Mouse (Mus musculus) heart, adult 9 months (tissue): ENCODE measurements at regions not wholly inside any gene's neighbourhood (a gene's known extent, or its start where the extent isn't known, plus 50 kb on each side); places are given as distances from the start of the nearest gene placed in this dataset.
A peak's percentile ranks its signal among the peaks of the same experiment; 100 is the strongest.

ENCODE experiments used
- DNase-seq, 2 experiments: peaks; one replicate each; pipeline ENCODE4 v3.0.0; 2022; ENCODE audit warnings: low spot score in 2 of 2

GRCm38 (mm10) chr16:73835715-73836440 lies 575.7 kb downstream of the Robo2 start:
- peak in 1 of 2 experiments; percentile 2 for DNase-seq

GRCm38 (mm10) chr16:73821387-73822338 lies 590.0 kb downstream of the Robo2 start:
- no peak for DNase-seq

GRCm38 (mm10) chr16:73804572-73804971 lies 607.1 kb downstream of the Robo2 start:
- DNase-seq, result no peak

GRCm38 (mm10) chr16:73796528-73797171 lies 615.0 kb downstream of the Robo2 start:
- no peak for DNase-seq

DNA sequence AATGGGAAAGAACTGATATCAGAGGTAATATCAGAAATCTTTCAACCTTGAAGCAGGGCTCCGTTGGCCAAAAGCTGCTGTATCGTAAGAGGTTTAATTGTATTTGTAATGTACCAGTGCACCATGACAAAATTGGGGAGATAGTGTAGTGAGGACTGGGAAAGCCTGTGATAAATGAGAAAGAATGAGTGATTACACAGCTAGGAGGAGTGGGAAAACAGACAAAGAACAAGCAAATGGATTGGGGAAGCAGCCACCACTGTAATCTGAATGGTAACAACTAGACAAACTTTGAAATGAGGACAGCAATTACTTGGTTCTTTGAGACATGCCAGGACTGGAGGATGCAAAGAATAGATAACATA lies 626.6 kb downstream of the Robo2 start:
- DNase-seq, result no peak

DNA sequence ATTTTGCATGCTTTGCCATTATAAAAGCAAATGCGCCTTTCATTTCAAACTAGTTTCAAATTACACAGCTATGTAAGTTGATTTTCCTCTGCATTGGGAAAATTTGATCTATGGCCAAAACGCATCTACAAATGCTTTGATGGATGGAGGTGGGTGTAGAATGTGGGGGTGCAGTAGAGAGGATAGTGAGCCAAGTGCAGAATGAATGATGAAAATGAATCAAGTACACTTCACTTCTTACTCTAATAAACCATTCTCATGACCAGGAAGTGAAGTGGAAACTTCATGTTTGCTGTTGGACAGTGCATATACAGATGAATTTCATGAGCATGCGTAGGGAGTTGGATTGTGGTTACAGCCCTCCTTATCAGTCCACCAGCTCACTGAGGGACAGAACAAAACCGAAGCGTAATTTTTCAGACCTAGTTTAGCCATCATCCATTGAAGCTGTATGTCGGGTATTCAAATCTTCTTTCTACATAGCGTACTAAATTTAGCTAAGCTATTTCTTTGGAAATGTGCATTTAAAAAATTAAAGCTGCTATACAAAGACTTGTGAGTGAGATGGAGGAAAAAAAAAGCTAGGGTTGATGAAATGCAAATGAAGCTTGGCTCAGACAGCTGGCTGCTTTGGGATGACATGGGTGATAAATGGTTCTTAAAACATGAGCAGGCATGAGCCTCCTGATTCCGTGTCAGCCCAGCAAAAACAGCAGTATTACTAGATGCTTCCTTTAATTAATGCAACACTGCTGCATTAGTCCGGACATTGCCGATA lies 627.1 kb downstream of the Robo2 start:
- DNase-seq, result no peak

GRCm38 (mm10) chr16:73772454-73772853 lies 639.2 kb downstream of the Robo2 start:
- no peak for DNase-seq

DNA sequence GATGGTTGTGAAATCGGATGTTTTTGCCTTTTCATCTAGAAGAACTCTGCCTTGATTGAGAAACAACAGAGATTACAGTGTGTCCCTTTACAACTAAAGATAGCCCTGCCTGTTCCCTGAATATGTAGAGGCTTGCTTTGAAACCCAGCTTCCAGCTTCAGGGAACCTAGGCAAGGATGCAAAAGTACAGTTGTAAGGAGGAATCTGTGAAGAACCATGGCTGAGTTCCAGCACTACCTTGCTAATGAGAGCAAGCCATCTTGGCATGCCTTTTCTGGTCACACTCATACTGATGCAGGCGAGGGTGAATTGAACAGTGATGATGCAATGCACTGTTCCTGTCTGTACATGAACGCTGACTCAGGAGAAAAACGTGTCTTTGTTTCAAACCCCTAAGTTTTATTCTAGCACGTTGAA lies 641.2 kb downstream of the Robo2 start:
- peak in 1 of 2 experiments; percentile 1 for DNase-seq

GRCm38 (mm10) chr16:73769729-73770128 lies 641.9 kb downstream of the Robo2 start:
- DNase-seq, result no peak

DNA sequence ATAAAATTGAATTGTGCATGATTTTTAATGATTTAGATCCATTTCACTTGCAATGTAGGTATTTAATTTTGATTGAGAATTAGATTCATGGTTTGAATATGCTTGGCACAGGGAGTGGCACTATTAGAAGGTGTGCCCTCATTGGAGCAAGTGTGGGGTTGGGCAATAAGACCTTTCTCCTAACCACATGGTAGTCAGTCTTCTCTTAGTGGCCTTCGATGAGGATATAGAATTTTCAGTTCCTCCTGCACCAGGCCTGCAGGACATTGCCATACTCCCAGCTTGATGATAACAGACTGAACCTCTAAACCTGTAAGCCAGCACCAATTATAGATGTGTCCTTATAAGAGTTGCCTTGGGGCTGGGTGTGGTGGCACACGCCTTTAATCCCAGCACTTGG lies 642.9 kb downstream of the Robo2 start:
- no peak for DNase-seq

GRCm38 (mm10) chr16:73765184-73765583 lies 646.4 kb downstream of the Robo2 start:
- no peak for DNase-seq

DNA sequence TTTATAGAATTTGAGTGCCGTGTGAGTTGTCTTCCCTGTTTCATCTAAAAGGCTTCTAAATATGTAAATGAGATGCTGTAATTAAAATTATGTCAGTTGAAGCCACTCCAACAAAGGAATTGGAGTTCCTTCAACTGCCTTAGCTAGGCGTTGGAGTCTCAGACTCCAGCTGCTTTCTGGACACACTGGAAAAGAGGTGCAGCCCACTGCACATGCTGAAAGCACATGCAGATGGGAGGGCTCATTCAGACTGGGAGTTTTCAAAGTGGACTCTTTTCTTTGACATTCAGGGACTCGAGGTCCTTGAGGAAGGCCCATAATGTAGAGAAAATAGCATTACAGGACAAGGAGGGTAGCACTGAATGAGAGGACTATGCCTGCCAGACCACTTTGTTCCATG lies 650.7 kb downstream of the Robo2 start:
- DNase-seq, result no peak

- DNase-seq, result no peak
These were observed 652.8 kb downstream of the Robo2 start for GRCm38 (mm10) chr16:73758872-73759271.

DNA sequence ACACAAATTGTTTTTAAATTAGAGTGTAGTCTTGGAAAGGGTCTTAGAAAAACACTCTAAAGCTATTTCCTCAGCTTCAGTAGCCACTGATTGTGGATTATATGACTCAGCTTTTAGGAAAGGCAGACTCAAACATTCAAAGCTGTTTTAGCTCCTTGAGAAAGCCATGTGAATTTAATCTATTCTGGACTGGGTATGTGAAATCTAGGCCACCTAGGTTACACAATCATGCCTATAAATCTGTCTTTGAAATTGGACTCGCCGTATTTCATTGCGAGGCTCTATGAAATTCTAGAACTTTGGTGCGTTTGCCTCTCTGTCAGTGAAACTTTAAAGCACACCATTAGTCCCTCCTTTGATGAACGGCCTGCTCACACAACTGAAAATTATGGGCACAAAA lies 657.3 kb downstream of the Robo2 start:
- DNase-seq, result no peak

- no peak for DNase-seq
These were observed 683.3 kb downstream of the Robo2 start for GRCm38 (mm10) chr16:73728297-73728696.

- DNase-seq, result no peak
These were observed 691.9 kb downstream of the Robo2 start for GRCm38 (mm10) chr16:73719691-73720090.

- no peak for DNase-seq
These were observed 695.3 kb downstream of the Robo2 start for GRCm38 (mm10) chr16:73716301-73716700.

DNA sequence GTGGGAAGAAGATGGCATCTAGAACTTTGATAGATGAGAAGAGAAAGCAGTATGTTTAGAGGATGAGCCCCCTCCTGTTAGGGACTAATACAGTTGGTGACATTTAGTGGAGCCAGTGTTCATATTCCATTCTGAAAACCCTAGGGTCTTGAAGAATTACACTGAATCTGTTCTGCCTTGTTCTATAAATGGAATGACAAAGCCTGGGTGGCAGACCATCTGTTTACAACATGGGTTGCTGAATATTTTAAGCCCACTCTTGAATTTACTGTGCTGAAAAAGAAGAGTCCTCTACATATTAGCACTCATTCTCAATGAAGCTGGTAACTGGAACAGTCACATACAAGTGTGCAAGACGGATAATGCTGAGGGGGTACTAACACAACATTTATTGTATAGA lies 704.6 kb downstream of the Robo2 start:
- DNase-seq, result no peak

DNA sequence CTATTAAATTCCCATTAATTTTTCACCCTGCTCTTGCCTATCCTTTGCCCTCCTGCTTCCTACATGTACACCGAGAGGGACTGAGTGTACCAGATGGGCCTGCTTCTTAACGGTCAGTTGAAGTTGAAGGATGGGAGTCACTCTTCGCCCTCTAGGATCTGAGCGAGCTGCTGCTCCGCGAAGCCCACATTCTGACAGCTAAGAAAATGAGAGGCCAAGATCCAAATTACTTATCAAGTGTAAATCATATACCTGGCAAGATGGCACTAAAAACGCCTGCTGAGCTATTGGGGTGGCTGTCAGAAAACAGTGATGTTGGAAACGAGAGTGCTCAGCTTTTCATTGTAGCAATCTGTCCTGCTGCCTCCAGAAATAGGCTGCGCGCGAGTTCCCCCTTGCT lies 722.4 kb downstream of the Robo2 start:
- no peak for DNase-seq

DNA sequence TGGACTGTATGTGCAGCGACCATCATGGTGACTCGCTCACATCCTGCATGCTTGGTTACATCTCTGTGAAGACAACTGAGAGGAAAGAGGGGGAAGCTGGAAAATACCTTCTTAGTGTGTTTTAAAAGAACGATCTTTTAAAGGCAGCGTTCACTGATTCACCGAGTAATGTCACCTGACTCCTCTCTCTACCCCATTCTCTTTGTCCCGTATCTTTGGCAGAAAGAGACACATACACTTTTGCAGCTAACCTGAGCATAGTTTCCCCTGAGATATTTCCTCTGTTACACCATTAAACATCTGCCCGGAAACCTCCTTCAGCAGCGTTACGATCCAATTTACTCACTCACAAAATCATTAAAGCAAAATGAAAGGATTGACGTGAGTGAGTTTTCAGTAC lies 731.8 kb downstream of the Robo2 start:
- no peak for DNase-seq

- no peak for DNase-seq
These were observed 741.1 kb downstream of the Robo2 start for GRCm38 (mm10) chr16:73670516-73670915.
